Mouse (Mus musculus) lung, postnatal 0 days (tissue): ENCODE data around the gene Gsta3. TPM values are rescaled to one million over a fixed set of nuclear protein-coding genes. Genes with fewer than 3 reads are reported as not detected.

ENCODE experiments used
- ATAC-seq: fragments of 200-750 bp; cut with Nextera tagmentation; 2 replicates; pipeline ENCODE4 v1.8.0; 2017; ENCODE audit warnings: moderate library complexity
- DNase-seq: peaks from one replicate; pipeline ENCODE4 v3.0.0-alpha.2; 2016; ENCODE audit warnings: low spot score
- H3K27ac ChIP-seq: fragments of 300-500 bp; sonication (generic); 2 replicates; pipeline ENCODE4 v1.5.1; 2014; ENCODE audit warnings: antibody characterized with exemption, mild to moderate bottlenecking, low read length, mixed read lengths
- H3K27me3 ChIP-seq: fragments of 300-500 bp; sonication (generic); replicated peaks from 2 replicates; pipeline ENCODE4 v1.6.1; 2014; ENCODE audit warnings: low read length, mixed read lengths; ENCODE audit not compliant: insufficient read depth
- H3K36me3 ChIP-seq: fragments of 300-500 bp; sonication (generic); 2 replicates; pipeline ENCODE4 v1.6.1; 2014; ENCODE audit warnings: low read length, mixed read lengths; ENCODE audit not compliant: insufficient read depth
- H3K4me1 ChIP-seq: fragments of 300-500 bp; sonication (generic); 2 replicates; pipeline ENCODE4 v1.6.1; 2014; ENCODE audit warnings: antibody characterized with exemption, low read depth, low read length, mixed read lengths; ENCODE audit not compliant: insufficient read depth
- H3K4me2 ChIP-seq: fragments of 300-500 bp; sonication (generic); replicated peaks from 2 replicates; pipeline ENCODE4 v1.6.1; 2014; ENCODE audit warnings: low read depth, mild to moderate bottlenecking, low read length, moderate library complexity, mixed read lengths
- H3K4me3 ChIP-seq: fragments of 300-500 bp; sonication (generic); 2 replicates; pipeline ENCODE4 v1.5.1; 2014; ENCODE audit warnings: low read depth, low read length
- H3K9ac ChIP-seq: fragments of 300-500 bp; sonication (generic); replicated peaks from 2 replicates; pipeline ENCODE4 v1.6.1; 2014; ENCODE audit warnings: low read depth, mild to moderate bottlenecking
- H3K9me3 ChIP-seq: fragments of 300-500 bp; sonication (generic); 2 replicates; pipeline ENCODE4 v1.6.1; 2016; ENCODE audit warnings: low read length, mixed read lengths
- CTCF ChIP-seq: IDR thresholded peaks from 2 replicates; pipeline ENCODE4 v1.5.1; 2016; ENCODE audit warnings: antibody characterized with exemption, mild to moderate bottlenecking
- EP300 ChIP-seq: IDR thresholded peaks from 2 replicates; pipeline ENCODE4 v1.6.1; 2016; ENCODE audit warnings: antibody characterized with exemption, mild to moderate bottlenecking, control low read depth
- WGBS: fragments of 180-500 bp; shearing (Covaris S2); extraction: QIAGEN DNeasy Blood & Tissue Kit; methylation state at CpG from one replicate; pipeline ENCODE4 v1.1.7; 2014; 5-methylcytosine and 5-hydroxymethylcytosine counted together
- polyA plus RNA-seq: library from polyadenylated mRNA; unstranded; fragments of >200 nt; fragmentation: Nextera tagmentation; extraction: Ambion mirVana; gene quantifications from 2 replicates; pipeline ENCODE4 v1.2.1, GENCODE M21; 2015

The Gsta3 gene
- polyA plus RNA-seq, 1 experiment from 2014 or later, result 23.5 TPM

DNA sequence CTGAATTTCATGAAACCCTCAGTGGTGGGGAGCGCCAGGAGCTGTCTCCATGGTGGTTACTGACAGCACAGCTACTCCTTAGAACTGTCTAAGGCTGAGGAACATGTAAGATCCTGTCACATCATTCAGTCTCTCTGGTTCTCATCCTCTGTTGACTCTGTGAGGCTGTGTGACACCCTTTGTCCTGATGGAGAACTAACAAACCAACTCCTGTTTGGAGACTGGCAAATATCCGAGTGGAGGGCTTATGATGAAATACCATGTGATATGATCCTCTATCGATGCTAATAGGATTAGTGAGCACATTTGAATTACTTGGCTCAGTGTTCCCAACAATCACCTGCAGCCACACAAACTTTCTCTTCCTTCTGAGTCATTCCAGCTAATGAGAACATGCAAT lies 5.7 kb downstream of the Gsta3 start:
- Histone ChIP-seq H3K36me3 (no peaks in the 10 kb centered on the region), H3K4me2 (no peak overlapping the region), H3K27ac (no peak overlapping the region), H3K4me3 (no peak overlapping the region), H3K4me1 (no peaks in the 10 kb centered on the region), H3K9ac (no peak overlapping the region), H3K27me3 (no peaks in the 10 kb centered on the region; the same call in 1 of the 2 replicates), H3K9me3 (no peaks in the 10 kb centered on the region)
- DNase-seq (no peak), ATAC-seq (no peak)
- TF ChIP-seq EP300 (no peak), CTCF (no peak)
- WGBS, result 67% methylated on average over 3 of the region's 3 CpGs

DNA sequence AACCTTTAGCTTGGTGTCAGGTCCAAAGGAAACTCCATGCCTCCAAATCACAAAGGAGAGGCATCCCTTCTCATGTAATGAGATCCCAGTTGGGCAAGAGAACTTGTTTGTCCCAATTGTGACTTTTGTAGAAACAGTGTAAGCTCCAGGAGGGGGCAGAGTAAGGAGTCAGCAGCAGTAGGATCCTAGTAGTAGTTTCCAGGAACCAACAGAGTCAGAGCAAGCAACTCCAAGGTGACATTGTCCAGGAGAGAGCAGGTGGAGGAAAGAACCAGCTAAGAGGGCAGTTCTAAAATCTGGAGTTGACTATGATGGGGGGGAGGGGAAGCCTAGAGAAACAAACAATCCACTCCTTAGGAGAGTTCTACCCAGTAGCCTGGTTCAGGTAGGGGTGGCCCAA lies 7.5 kb downstream of the Gsta3 start:
- H3K9ac ChIP-seq, result no peak overlapping the region
- H3K36me3 ChIP-seq, result no peaks in the 10 kb centered on the region
- H3K4me2 ChIP-seq, result no peak overlapping the region
- DNase-seq, result no peak
- no peaks in the 10 kb centered on the region for H3K9me3 ChIP-seq
- no peak overlapping the region for H3K27ac ChIP-seq
- TF ChIP-seq CTCF (no peak), EP300 (no peak)
- ATAC-seq, result no peak
- no peaks in the 10 kb centered on the region for H3K4me1 ChIP-seq
- no peaks in the 10 kb centered on the region for H3K27me3 ChIP-seq
- H3K4me3 ChIP-seq, result no peak overlapping the region

DNA sequence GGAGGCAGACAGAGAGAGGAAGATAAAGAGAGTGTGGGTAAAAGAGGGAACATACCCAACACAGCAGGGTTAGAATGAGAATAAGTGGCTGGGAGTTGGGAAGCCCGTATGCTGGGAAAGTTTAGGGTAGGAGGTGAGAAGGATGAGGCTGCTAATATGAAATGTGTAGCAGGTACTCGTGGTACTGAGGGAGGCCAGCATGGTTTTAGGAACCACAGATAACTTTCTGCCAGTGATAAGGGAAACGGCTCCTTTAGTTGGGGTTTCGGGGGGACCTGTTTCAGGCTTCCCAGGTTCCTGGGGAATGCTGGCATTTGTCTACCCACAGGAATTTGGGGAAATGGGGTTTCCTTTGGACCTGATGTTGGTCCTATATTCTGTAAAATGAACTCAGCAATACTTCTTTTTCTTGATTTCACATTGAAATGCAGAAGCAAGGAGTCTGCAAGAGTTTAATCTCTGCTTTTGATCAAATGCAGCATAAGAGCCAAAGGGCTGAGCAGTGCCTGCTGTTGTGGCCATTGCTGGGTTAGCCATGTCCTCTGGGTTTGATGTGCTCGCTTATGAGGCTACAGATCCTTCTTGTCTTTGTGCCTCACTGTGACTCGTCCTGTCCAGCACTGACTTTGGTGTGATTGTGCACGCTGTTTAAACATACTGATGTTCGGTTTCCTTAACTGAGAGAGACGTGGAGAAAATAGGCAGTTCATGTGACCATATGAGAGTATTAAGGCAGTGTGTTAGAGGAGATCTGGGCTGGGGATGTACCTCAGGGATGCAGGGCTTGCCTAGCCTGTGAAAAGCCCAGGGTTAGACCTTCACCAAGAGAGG lies 8.4 kb downstream of the Gsta3 start:
- H3K36me3 ChIP-seq, result no peaks in the 10 kb centered on the region
- H3K4me3 ChIP-seq, result no peak overlapping the region
- no peak for TF ChIP-seq CTCF
- no peak overlapping the region for H3K27ac ChIP-seq
- no peak for ATAC-seq
- 76% methylated on average over 9 of the region's 9 CpGs for WGBS
- no peaks in the 10 kb centered on the region for H3K9me3 ChIP-seq
- no peaks in the 10 kb centered on the region for H3K4me1 ChIP-seq
- DNase-seq, result no peak
- no peak overlapping the region for H3K4me2 ChIP-seq
- H3K27me3 ChIP-seq, result no peaks in the 10 kb centered on the region
- no peak overlapping the region for H3K9ac ChIP-seq

DNA sequence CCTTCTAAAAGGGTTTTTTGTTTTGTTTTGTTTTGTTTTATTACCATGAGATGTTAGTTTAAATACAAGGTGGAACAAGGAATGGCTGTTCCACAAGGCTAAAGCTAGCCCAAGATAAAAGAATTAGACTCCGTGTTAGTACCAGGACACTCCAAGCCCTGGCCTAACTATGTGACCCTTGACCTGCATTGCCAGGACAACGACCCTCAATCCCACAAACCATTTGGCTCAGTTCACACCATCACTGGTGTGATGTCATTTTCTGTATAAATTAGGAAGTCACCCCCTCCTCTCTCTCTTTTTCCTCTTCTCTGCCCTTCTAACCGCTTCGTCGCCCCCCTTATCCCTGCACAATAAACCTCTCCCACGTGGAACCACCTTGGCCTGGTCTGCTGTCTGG lies 11.3 kb downstream of the Gsta3 start:
- no peak for ATAC-seq
- no peaks in the 10 kb centered on the region for H3K4me1 ChIP-seq
- TF ChIP-seq EP300, result no peak
- TF ChIP-seq CTCF, result no peak
- no peak overlapping the region for H3K4me3 ChIP-seq
- H3K9me3 ChIP-seq, result no peaks in the 10 kb centered on the region
- DNase-seq, result no peak
- H3K9ac ChIP-seq, result no peak overlapping the region
- 74% methylated on average over 6 of the region's 6 CpGs for WGBS
- H3K27me3 ChIP-seq, result no peaks in the 10 kb centered on the region
- H3K27ac ChIP-seq, result no peak overlapping the region
- no peak overlapping the region for H3K4me2 ChIP-seq
- no peaks in the 10 kb centered on the region for H3K36me3 ChIP-seq

DNA sequence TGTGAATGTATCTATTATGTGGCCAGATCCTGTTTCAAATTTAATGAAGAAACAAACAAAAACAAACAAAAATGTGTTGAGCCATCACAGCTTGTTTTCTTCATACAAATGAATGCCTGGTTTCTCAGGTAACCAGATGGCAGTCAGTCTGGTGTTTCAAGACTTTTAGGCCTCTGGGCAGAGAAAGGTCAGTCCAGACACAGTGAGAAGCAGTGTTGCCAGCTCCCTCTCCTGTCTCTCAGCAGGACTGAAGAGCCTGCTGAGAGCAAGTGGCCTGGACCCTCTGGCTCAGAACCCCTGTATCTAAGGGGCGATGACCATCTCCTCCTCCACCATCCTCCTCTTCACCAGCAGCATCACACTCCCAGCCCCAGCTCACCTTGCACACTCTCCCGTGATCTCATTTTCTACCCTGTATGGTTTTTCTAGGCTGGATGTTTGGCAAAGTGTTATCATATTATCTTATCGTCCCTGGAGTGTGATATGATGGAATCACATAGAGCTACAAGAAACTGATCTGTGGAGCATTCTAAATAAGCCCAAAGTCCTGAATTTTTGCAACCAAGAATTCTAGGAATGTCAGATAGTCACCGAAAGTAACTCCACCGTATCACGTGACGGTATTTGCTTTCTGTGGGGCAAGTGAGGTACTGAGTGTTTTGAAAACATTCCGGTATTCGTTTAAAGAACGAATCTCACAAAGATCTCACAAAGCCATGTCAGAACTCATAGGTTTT lies 12.3 kb downstream of the Gsta3 start:
- Histone ChIP-seq H3K4me1 (no peaks in the 10 kb centered on the region), H3K9me3 (no peaks in the 10 kb centered on the region), H3K27me3 (no peaks in the 10 kb centered on the region), H3K4me3 (no peak overlapping the region), H3K36me3 (no peaks in the 10 kb centered on the region), H3K4me2 (no peak overlapping the region), H3K9ac (no peak overlapping the region), H3K27ac (no peak overlapping the region)
- 44% methylated on average over 10 of the region's 10 CpGs for WGBS
- TF ChIP-seq EP300 (peak; percentile 53), CTCF (no peak)
- peak; percentile 56; the same call in 1 of the 2 replicates for ATAC-seq
- peak; percentile 18 for DNase-seq

DNA sequence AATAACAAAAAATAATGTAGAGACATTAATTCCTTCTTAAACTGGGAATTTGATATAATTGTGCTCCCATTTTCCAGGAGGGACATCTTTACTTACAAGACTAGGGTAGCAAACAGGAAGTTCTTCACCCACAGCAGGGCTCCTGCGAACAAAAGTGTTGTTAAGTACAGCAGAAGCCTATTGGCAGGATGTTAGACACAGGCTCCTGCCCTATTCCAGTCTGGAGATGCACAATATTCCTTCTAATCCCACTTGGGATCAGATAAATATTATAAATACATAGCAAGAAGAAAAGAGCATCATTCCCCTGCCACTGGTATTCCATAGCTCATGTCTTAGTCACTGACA lies 12.9 kb downstream of the Gsta3 start:
- Histone ChIP-seq H3K9ac (no peak overlapping the region), H3K27ac (peak overlapping the region; percentile 21; the same call in 1 of the 2 replicates), H3K36me3 (no peaks in the 10 kb centered on the region), H3K4me3 (no peak overlapping the region), H3K4me2 (no peak overlapping the region), H3K9me3 (no peaks in the 10 kb centered on the region), H3K27me3 (no peaks in the 10 kb centered on the region), H3K4me1 (no peaks in the 10 kb centered on the region)
- ATAC-seq, result no peak
- TF ChIP-seq CTCF, result no peak
- TF ChIP-seq EP300, result no peak
- WGBS, result 45% methylated on average over 1 of the region's 1 CpGs
- no peak for DNase-seq
